7 mouse cellular contexts compared by ENCODE assay signal in genomic region chr3:108722036-108722872, GRCm38 (mm10). TPM values are rescaled to one million over a fixed set of nuclear protein-coding genes. Genes with fewer than 3 reads are reported as not detected.
A peak's percentile ranks its signal among the peaks of the same experiment; 100 is the strongest.
DNase-seq lines count a peak whose midpoint lies in the region; ATAC-seq lines count a peak whose summit lies in the region.

Gene Gpsm2 (minus strand): TSS chr3:108722309.

- peak; percentile 91 to 94 for DNase-seq in adrenal gland, adult 18-20 months (ENCODE audit: low spot score in 2 of 2)
- peak; percentile 99 for DNase-seq in embryo, embryonic 11 days
- DNase-seq in gastrocnemius, postnatal 36 days = peak; percentile 91 to 95
- peak; percentile 94 to 96 for DNase-seq in left cerebral cortex, postnatal 36 days (ENCODE audit: low spot score in 2 of 2)
- DNase-seq in midbrain, embryonic 11.5 days (ENCODE audit: low spot score, missing footprints) = peak; percentile 100
- DNase-seq in skeletal muscle tissue, adult 2 months (ENCODE audit: low read depth, low spot score) = peak; percentile 88

- intact Hi-C loops in gastrocnemius, postnatal 36 days (cut with DNase I) = loop anchor here (5.0 kb wide), 1 partner anchor 50 kb away; no protein-coding TSS in a partner anchor
- intact Hi-C loops in left cerebral cortex, postnatal 36 days (cut with DNase I) = loop anchor here (5.0 to 10.0 kb wide), 2 partner anchors 50 to 343 kb away; no protein-coding TSS in a partner anchor

- H3K9ac ChIP-seq in intestine, embryonic 16.5 days (ENCODE audit: low read depth, low read length) = peak within 1 kb of the TSS; percentile 87
- H3K9ac ChIP-seq in midbrain, embryonic 11.5 days (ENCODE audit: low read length) = peak within 1 kb of the TSS; percentile 85

- H3K36me3 ChIP-seq in intestine, embryonic 16.5 days (ENCODE audit: control insufficient read depth, insufficient read depth, low read length) = no peaks in the 10 kb centered on the region
- no peaks in the 10 kb centered on the region for H3K36me3 ChIP-seq in midbrain, embryonic 11.5 days (ENCODE audit: control insufficient read depth, insufficient read depth, low read length)

- peak within 1 kb of the TSS; percentile 75 for H3K4me3 ChIP-seq in intestine, embryonic 16.5 days (ENCODE audit: low read length)
- peak within 1 kb of the TSS; percentile 83 for H3K4me3 ChIP-seq in midbrain, embryonic 11.5 days (ENCODE audit: low read depth, low read length)

- no peaks in the 10 kb centered on the region for H3K27me3 ChIP-seq in intestine, embryonic 16.5 days (replicated peaks; ENCODE audit: control insufficient read depth, insufficient read depth, low read length)
- no peaks in the 10 kb centered on the region for H3K27me3 ChIP-seq in midbrain, embryonic 11.5 days (ENCODE audit: control insufficient read depth, insufficient read depth, low read length)

- 4% methylated on average over 46 of the region's 53 CpGs for WGBS in intestine, embryonic 16.5 days
- WGBS in midbrain, embryonic 11.5 days = 1% methylated on average over 53 of the region's 53 CpGs

- H3K27ac ChIP-seq in intestine, embryonic 16.5 days (ENCODE audit: low read length) = peak within 1 kb of the TSS; percentile 94
- H3K27ac ChIP-seq in midbrain, embryonic 11.5 days (ENCODE audit: low read depth, low read length) = peak within 1 kb of the TSS; percentile 89

- H3K4me1 ChIP-seq in intestine, embryonic 16.5 days (ENCODE audit: control insufficient read depth, insufficient read depth, low read length) = peaks cover 15% of the 10 kb centered on the region
- peaks cover 17% of the 10 kb centered on the region; the same call in 1 of the 2 replicates for H3K4me1 ChIP-seq in midbrain, embryonic 11.5 days (ENCODE audit: control insufficient read depth, insufficient read depth, low read length)

- H3K4me2 ChIP-seq in intestine, embryonic 16.5 days (ENCODE audit: low read depth, low read length) = peak within 1 kb of the TSS; percentile 71
- H3K4me2 ChIP-seq in midbrain, embryonic 11.5 days = peak within 1 kb of the TSS; percentile 51

- peak; percentile 98 for ATAC-seq in intestine, embryonic 16.5 days
- ATAC-seq in midbrain, embryonic 11.5 days (ENCODE audit: low FRiP score) = peak; percentile 99

- no peaks in the 10 kb centered on the region for H3K9me3 ChIP-seq in intestine, embryonic 16.5 days (ENCODE audit: control insufficient read depth, low read length)
- no peaks in the 10 kb centered on the region for H3K9me3 ChIP-seq in midbrain, embryonic 11.5 days (ENCODE audit: control insufficient read depth, low read length)

RNA-seq across cellular contexts. Expression of gene Gpsm2, which starts in this region (rescaled TPM):
- 1 to 10 TPM; 1.1 to 2.8 TPM for total RNA-seq in adrenal gland, adult 18-20 months (2021)
- 1 to 10 TPM; 1.7 to 1.9 TPM for total RNA-seq in gastrocnemius, postnatal 36 days (2021)
- 45.3 and 49.5 TPM in 2 replicates for polyA plus RNA-seq in intestine, embryonic 16.5 days (2015; fragmentation: Nextera tagmentation; extraction: Ambion mirVana)
- 10 to 100 TPM; 12.7 to 15.3 TPM for total RNA-seq in left cerebral cortex, postnatal 36 days (2021)
- polyA plus RNA-seq in midbrain, embryonic 11.5 days (2014; fragmentation: Nextera tagmentation; extraction: Ambion mirVana) = 113 and 119 TPM in 2 replicates

Comparison
In these comparisons a context has a peak if more than half of its experiments do, and no peak if none do; other contexts are left out.
1. Peak in every context shown above with its lines: DNase-seq, ATAC-seq, H3K4me3 ChIP-seq and H3K27ac ChIP-seq.